Mouse (Mus musculus) embryonic fibroblast, embryonic 13.5 days (primary cell): Measurements from ENCODE around the gene Spen.

Experiments used
- CTCF ChIP-seq: IDR thresholded peaks from 2 replicates; pipeline ENCODE4 v1.5.1; 2011; ENCODE audit warnings: mild to moderate bottlenecking, control low read depth, low read length, moderate library complexity, borderline replicate concordance; ENCODE audit not compliant: insufficient read depth
- POLR2A ChIP-seq: IDR thresholded peaks from 2 replicates; pipeline ENCODE4 v1.6.1; 2011; ENCODE audit warnings: low read depth, mild to moderate bottlenecking, control low read depth, low read length, moderate library complexity

DNA sequence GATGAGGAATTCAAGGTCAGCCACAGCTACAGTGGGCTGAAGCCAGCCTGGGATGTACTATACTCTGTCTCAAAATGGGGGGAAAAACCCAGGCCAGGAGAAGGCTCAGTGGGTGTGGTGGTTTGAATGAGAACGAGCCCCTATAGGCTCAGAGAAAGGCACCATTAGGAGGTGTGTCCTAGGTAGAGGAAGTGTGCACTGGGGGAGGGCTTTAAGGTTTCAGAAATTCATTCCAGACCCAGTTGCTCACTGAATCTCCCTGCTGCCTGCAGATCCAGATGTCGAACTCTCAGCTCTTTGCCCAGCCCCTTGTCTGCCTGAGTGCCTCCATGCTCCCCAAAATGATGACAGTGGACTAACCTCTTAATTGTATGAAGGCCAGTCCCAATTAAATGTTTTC, 14.1 kb upstream of the Spen start:
- TF ChIP-seq CTCF (no peak), POLR2A (peak; percentile 57)
